Mouse (Mus musculus) NIH3T3 (cell line): ENCODE results near the gene Acads.
"Not testable (repeated sequence)": the region's sequence is repeated elsewhere in the genome, so short reads cannot be mapped to it uniquely, and the experiment has no call there.

Experiments used
- DNase-seq: peaks from one replicate; pipeline ENCODE4 v3.0.0-alpha.2; 2012; ENCODE audit warnings: low read depth

Acads gene

GRCm38 (mm10) chr5:115149675-115150459 is 30.7 kb upstream of the Acads start:
- no peak for DNase-seq

DNA sequence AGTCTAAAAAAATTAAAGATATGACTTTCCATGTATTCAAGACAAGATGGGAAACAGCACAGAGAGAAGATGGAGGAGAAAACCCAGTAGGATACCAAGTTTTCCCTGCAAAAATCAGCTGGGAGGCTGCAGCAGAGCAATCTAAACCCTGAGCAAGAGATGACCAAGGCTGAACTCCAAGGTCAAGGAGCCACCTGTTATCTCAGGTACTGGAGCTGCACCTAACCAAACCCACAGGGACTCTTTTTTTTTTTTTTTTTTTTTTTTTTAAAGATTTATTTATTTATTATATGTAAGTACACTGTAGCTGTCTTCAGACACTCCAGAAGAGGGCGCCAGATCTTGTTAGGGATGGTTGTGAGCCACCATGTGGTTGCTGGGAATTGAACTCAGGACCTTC is 29.7 kb upstream of the Acads start:
- not testable (repeated sequence) for DNase-seq

GRCm38 (mm10) chr5:115148378-115148777 is 29.2 kb upstream of the Acads start:
- DNase-seq: no peak

DNA sequence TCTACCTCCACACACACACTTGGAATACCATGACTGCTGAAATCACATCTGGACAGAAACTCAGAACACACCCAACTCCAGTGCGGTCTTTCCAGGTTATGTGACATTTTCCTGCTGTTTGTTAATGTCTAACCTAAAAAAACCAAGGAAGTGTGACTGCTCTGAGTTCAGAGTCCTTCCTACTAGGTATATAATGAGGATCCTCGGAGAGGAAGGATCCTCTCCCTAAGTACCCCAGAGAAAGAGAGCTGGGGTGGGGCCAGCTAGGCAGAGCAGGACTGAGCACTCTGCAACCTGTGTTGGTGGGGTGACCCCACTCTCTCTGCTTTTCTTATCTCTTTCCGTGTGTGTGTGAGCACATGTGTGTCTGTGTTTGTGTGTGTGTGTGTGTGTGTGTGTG is 28.2 kb upstream of the Acads start:
- no peak for DNase-seq

DNA sequence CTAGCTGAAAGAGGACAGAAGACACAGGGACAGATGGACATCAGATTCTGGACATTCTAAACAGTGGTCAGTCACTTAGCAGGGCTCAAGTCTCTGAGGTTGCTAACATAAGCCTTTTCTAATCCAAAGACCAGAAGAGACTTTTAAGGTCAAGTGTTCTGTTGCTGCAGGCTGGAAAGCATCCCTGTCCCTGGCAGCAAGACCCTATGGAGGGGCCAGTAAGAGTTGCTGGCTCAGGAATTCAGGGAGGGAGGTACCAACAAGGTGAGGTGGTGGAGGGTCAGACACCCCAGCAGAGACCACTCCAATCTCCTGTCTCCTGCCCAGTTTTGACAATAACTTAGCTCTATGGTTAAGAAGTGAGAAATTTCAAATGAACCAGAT is 27.6 kb upstream of the Acads start:
- no peak for DNase-seq

- no peak for DNase-seq
Observed at GRCm38 (mm10) chr5:115145976-115146746, 27.0 kb upstream of the Acads start.

DNA sequence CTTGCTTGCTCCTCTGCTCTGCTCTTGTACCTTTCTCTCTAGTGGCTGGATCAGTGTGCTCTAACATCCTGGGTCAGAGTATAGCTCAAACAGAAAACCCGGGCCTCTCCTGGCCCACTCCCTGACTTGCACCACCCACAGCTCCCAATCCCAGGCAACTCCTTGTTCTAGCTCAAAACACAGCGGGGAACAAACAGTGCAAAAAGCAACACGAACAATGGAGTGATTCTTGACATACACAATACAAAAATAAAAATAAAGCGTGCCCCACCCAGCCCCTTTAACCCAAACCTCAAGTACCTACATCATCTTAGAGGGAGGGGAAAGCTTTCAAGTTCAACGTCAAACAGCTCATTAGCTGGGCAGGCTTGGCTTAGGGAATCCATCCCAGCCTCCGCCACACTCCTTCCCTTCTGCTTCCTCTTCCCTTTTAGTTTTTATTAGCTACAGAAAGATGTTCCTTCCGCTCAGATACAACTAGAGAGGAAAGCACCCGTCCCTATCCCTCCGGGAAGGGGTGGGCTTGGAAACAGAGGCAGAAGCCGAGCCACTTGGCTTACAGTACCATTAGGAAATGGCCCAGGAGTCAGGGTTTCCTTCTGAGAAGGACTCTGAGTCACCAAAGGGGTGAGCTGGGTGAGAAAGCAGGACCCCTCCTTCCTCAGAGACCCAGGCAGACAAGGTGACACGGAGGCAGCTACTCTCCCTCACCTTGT is 26.3 kb upstream of the Acads start:
- no peak for DNase-seq

DNA sequence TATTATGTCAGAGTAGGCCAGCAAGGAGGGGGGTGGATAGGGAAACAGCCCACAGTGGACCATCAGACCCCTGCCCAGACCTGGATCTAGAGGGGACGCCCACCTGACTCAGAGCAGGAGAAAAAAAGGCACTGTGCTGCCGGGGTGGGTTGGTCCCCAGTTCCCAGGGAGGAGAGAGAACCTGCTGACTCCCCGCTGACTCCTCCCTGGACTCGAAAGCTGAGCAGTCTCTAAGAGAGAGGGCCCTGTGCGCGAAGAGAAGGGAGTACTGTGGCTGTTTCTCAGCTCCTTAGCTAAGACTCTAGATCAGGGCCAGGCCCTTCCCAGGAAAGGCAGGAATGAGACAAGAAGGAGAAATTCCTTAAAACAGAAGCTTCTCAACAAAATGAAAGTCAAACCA is 25.3 kb upstream of the Acads start:
- DNase-seq: no peak

DNA sequence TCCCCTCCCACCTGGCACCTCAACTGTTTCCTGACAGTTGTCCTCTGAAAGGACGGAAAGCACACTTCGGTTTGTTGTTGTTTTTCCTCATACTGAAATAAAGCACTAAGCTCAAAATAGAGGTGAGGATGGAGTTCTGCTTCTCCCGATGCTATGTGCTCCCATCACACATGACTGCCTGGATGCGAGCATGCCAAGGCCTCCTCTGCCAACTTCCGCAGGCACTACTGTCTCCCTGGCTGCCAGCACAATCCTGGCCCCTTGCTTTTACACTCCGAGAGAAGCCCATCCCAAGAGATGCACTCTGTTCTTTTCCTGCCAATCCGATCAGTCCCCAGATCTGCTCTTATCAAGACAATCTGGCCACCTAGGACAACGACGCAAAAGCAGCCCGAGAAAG is 24.4 kb upstream of the Acads start:
- DNase-seq: no peak

DNA sequence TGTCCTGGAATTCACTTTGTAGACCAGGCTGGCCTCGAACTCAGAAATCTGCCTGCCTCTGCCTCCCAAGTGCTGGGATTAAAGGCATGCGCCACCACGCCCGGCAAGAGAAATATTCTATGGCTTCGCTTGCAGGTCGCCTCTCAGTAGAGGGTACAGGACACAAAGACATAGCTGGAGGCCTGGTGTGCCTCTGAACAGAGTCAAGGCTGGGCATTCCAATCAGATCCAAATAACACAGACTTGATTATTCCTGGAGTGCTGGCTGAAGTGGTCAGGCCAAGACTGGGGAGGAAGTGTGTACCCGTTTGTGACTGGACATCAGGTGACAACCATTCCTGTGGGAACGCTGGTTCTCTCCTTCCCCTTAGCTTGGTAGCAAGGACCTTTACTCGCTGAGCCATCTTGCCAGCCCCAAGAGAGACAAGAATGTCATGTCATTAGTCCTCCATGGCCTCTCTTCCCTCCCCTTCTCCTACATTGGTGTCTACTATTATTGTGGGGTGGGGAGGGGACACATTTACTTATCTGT is 23.1 kb upstream of the Acads start:
- no peak for DNase-seq

DNA sequence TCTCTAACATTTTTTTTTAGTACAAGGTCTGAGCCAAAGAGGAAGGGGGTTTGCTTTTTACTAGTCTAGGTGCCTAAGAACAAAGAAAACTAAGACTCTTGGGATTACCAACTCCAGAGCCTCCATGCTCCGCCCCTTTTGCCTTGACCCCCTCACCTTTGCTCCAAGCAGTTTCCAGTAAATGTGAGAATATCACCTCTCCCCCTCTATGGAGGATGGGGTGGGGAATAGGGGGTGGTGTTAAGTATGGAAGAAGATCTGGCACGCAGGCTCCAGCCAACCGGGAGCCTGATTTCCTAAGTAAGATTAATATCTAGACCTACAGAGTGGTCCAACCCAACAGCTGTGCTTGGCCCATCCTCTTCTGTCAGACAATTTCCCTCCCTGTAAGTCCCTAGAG is 21.6 kb upstream of the Acads start:
- DNase-seq: no peak

- DNase-seq: peak; percentile 46
Observed at GRCm38 (mm10) chr5:115139124-115139523, 20.0 kb upstream of the Acads start.

GRCm38 (mm10) chr5:115134234-115135165 is 15.4 kb upstream of the Acads start, which contains the start of gene Unc119b:
TSS of gene Unc119b (minus strand) at chr5:115134975.
- DNase-seq: peak; percentile 94

GRCm38 (mm10) chr5:115133358-115134066 is 14.4 kb upstream of the Acads start:
- no peak for DNase-seq

DNA sequence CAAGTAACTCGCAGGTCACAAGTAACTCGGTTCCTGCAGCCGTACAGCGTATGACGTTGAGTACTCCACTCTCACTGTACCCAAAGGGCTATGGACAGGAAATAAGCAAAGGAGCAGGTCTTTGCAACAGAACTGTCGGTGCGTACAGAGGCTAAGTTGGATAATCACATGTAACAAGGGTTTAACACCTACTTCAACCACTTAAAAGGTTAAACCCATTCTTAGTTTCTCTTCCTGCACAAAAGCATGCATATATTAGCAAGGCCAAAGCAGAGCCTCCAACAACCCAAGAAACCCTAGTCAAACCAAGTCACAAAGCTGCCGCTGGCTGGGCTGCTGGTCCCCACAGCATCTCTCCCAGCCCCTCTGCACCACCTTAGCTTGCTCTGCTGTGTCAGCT is 13.3 kb upstream of the Acads start:
- no peak for DNase-seq

GRCm38 (mm10) chr5:115129328-115129727 is 10.2 kb upstream of the Acads start:
- no peak for DNase-seq

DNA sequence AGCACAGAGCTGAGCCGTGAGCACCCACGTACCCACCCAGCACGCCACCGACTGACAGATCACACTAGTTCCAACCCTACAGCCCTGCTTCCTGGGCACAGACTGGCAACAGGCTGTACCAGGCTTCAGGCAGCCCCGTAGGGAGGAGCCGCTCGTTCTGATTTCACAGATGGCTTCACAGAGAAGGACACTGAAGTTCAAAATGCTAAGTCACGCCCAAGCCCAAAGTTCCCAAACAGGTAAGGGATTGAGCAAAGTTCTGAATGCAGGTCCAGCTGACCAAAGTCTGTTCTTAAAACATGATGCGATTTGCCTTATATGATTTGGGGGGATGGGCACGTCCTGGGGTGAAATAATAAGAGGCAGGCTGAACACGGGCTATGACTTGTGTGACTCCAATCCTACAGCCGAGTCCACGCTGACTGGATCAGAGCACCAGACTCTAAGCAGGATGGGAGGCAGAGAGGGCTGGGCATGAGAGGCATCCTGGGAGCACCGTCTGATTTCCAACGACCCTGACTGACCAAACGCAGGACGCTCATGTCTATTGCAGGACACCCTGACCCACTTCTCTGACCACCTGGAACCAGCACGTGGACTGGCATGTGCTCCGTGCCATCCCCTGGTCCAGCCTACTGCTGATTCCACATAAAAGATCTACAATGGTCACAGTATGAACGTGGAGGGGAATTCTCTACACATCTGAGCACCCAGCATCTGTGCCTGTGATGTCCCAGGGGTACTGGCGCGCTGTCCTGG is 8.5 kb upstream of the Acads start:
- no peak for DNase-seq

- DNase-seq: no peak
Observed at GRCm38 (mm10) chr5:115126578-115127312, 7.6 kb upstream of the Acads start.

- peak; percentile 84 for DNase-seq
Observed at GRCm38 (mm10) chr5:115125211-115125871, 6.2 kb upstream of the Acads start.
